Mouse (Mus musculus) forebrain, embryonic 13.5 days (tissue): ENCODE results near the gene Frmd5. TPM values are rescaled to one million over a fixed set of nuclear protein-coding genes. Genes with fewer than 3 reads are reported as not detected.
"Not testable (repeated sequence)": the region's sequence is repeated elsewhere in the genome, so short reads cannot be mapped to it uniquely, and the experiment has no call there.

Source experiments
- ATAC-seq: fragments of 200-750 bp; cut with Nextera tagmentation; 2 replicates; pipeline ENCODE4 v1.8.0; 2017
- H3K27ac ChIP-seq: fragments of 300-500 bp; sonication (generic); 2 replicates; pipeline ENCODE4 v1.5.1; 2015; ENCODE audit warnings: inconsistent platforms, mild to moderate bottlenecking, moderate library complexity
- H3K27me3 ChIP-seq: fragments of 300-500 bp; sonication (generic); 2 replicates; pipeline ENCODE4 v1.6.1; 2015; ENCODE audit warnings: mild to moderate bottlenecking, inconsistent platforms
- H3K36me3 ChIP-seq: fragments of 300-500 bp; sonication (generic); 2 replicates; pipeline ENCODE4 v1.6.1; 2015; ENCODE audit warnings: mild to moderate bottlenecking, inconsistent platforms; ENCODE audit not compliant: poor library complexity, severe bottlenecking
- H3K4me1 ChIP-seq: fragments of 300-500 bp; sonication (generic); 2 replicates; pipeline ENCODE4 v1.6.1; 2015; ENCODE audit warnings: inconsistent platforms
- H3K4me2 ChIP-seq: fragments of 300-500 bp; sonication (generic); 2 replicates; pipeline ENCODE4 v1.6.1; 2015; ENCODE audit warnings: inconsistent platforms, mild to moderate bottlenecking, moderate library complexity
- H3K4me3 ChIP-seq: fragments of 300-500 bp; sonication (generic); 2 replicates; pipeline ENCODE4 v1.5.1; 2015; ENCODE audit warnings: mild to moderate bottlenecking, inconsistent platforms
- H3K9ac ChIP-seq: fragments of 300-500 bp; sonication (generic); 2 replicates; pipeline ENCODE4 v1.6.1; 2015; ENCODE audit warnings: mild to moderate bottlenecking, inconsistent platforms
- H3K9me3 ChIP-seq: fragments of 300-500 bp; sonication (generic); replicated peaks from 2 replicates; pipeline ENCODE4 v1.6.1; 2016; ENCODE audit warnings: inconsistent platforms
- WGBS: fragments of 180-500 bp; shearing (Covaris S2); methylation state at CpG from one replicate; pipeline ENCODE4 v1.1.7; 2015; 5-methylcytosine and 5-hydroxymethylcytosine counted together
- polyA plus RNA-seq: library from polyadenylated mRNA; unstranded; fragments of >200 nt; fragmentation: Nextera tagmentation; extraction: Ambion mirVana; gene quantifications from 2 replicates; pipeline ENCODE4 v1.2.1, GENCODE M21; 2015

Gene Frmd5
- polyA plus RNA-seq, 1 experiment from 2014 or later: 29.6 TPM

DNA sequence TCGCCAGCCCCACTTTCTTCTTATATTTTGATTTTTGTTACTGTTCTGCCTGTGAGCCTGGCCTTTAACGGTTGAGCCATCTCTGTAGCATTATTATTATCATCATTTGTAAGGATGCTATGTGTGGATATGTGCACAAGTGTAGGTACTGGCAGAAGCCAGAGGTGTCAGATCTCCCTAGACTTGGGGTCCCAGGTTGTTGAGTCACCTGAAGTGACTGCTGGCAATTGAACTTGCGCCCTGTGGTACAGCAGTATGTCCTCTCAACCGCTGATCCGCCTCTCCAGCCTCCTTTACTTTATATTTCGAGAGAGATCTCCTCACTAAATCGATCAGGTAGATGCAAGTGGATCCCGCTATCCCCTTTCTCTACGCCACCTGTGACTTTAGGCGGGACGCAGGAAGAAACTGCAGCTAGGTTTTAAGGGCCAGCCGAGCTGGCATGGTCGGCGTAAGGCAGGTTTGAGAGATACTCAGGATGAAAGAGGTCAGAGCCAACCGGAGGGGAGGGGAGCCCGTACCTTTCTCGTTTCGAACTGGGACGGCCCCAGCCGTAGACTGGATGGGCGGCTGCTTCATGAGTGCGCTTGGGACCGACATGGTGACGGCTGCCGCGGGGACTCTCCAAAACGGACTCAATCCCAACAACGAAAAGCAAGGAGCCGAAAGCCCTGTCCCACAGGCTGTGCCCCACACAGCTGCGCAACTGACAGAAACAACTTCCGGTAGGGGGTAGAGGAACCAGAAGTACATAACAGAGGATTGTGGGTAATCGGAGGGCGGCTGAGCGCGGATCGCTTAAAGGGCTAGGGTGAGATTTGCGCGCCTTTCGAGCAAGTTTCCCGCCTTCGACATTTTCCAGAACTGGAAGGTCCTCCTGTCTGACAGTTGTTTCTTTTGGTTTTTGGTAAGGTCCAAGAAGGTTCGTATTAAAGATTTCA, 300.7 kb downstream of the Frmd5 start, which contains the start of the genes Mfap1a and Wdr76:
TSS of gene Mfap1a (minus strand) at position 724 of the 941 bp plus-strand sequence.
TSS of gene Wdr76 (plus strand) at position 782 of the 941 bp plus-strand sequence.
- Histone ChIP-seq H3K36me3 (peaks cover 18% of the 10 kb centered on the region), H3K4me2 (peak within 1 kb of the TSS; percentile 80), H3K4me1 (peaks cover 26% of the 10 kb centered on the region), H3K4me3 (peak within 1 kb of the TSS; percentile 63), H3K9ac (peak within 1 kb of the TSS; percentile 77)
- H3K27me3 ChIP-seq, H3K27ac ChIP-seq, H3K9me3 ChIP-seq: not testable (repeated sequence)
- 5% methylated on average over 41 of the region's 42 CpGs for WGBS
- ATAC-seq: peak; percentile 97

DNA sequence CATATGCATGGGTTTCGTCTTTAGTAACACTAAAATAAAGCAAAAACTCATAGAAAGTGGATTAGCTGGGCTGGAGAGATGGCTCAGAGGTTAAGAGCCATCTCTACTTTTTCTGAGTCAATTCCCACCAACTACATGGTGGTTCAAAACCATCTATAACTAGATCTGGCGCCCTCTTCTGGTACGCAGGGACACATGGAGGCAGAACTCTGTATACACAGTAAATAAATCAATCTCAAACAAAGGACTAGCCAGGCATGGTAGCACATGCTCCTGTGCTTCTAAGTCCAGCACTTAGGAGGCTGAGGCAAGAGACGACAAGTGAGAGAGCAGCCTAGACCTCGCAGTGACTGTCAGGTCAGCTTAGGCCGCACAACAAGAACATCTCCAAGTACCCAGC, 305.3 kb downstream of the Frmd5 start:
- not testable (repeated sequence) for H3K27me3 ChIP-seq, H3K4me2 ChIP-seq, H3K4me1 ChIP-seq, H3K4me3 ChIP-seq, H3K9ac ChIP-seq, H3K27ac ChIP-seq, ATAC-seq, H3K9me3 ChIP-seq
- peaks cover 11% of the 10 kb centered on the region; the same call in 1 of the 2 replicates for H3K36me3 ChIP-seq
- 94% methylated on average over 2 of the region's 6 CpGs for WGBS

Other genes starting within 250 kb of the Frmd5 start
- 25.9 and 27.6 TPM in 2 replicates for gene Casc4, start 59.9 kb upstream of the Frmd5 start, polyA plus RNA-seq
- gene Ctdspl2, start 148.9 kb upstream of the Frmd5 start, polyA plus RNA-seq: 55.7 and 59.9 TPM in 2 replicates
- gene Mageb3, start 149.0 kb upstream of the Frmd5 start, polyA plus RNA-seq: 0.77 and 0.79 TPM in 2 replicates
- gene Eif3j1, start 221.5 kb upstream of the Frmd5 start, polyA plus RNA-seq: 12.4 and 12.5 TPM in 2 replicates